Mouse (Mus musculus): ENCODE measurements around the gene Xlr3b.
"Not testable (repeated sequence)": the region's sequence is repeated elsewhere in the genome, so short reads cannot be mapped to it uniquely, and the experiment has no call there.

GRCm38 (mm10) chrX:73176889-73177288, 15.1 kb upstream of the Xlr3b start, which contains the start of gene Spin2d:
- TF ChIP-seq CTCF, EP300 (IDR thresholded peaks at IDR 0.05): not testable (repeated sequence)

Data from lung, postnatal 0 days (tissue).